Mouse (Mus musculus) hindbrain, embryonic 13.5 days (tissue): ENCODE data around the gene Trim61. TPM values are rescaled to one million over a fixed set of nuclear protein-coding genes. Genes with fewer than 3 reads are reported as not detected.
"Not testable (repeated sequence)": the region's sequence is repeated elsewhere in the genome, so short reads cannot be mapped to it uniquely, and the experiment has no call there.

ENCODE experiments used
- ATAC-seq: fragments of 200-750 bp; cut with Nextera tagmentation; 2 replicates; pipeline ENCODE4 v1.8.0; 2017; ENCODE audit warnings: moderate TSS enrichment; ENCODE audit not compliant: low FRiP score
- H3K27ac ChIP-seq: fragments of 300-500 bp; sonication (generic); 2 replicates; pipeline ENCODE4 v1.5.1; 2015; ENCODE audit warnings: inconsistent platforms, mild to moderate bottlenecking, moderate library complexity
- H3K27me3 ChIP-seq: fragments of 300-500 bp; sonication (generic); 2 replicates; pipeline ENCODE4 v1.6.1; 2015; ENCODE audit warnings: mild to moderate bottlenecking, inconsistent platforms
- H3K36me3 ChIP-seq: fragments of 300-500 bp; sonication (generic); 2 replicates; pipeline ENCODE4 v1.6.1; 2015; ENCODE audit warnings: mild to moderate bottlenecking, inconsistent platforms
- H3K4me1 ChIP-seq: fragments of 300-500 bp; sonication (generic); replicated peaks from 2 replicates; pipeline ENCODE4 v1.6.1; 2015; ENCODE audit warnings: inconsistent platforms
- H3K4me2 ChIP-seq: fragments of 300-500 bp; sonication (generic); 2 replicates; pipeline ENCODE4 v1.6.1; 2015; ENCODE audit warnings: inconsistent platforms, mild to moderate bottlenecking, moderate library complexity
- H3K4me3 ChIP-seq: fragments of 300-500 bp; sonication (generic); 2 replicates; pipeline ENCODE4 v1.5.1; 2015; ENCODE audit warnings: mild to moderate bottlenecking, inconsistent platforms
- H3K9ac ChIP-seq: fragments of 300-500 bp; sonication (generic); 2 replicates; pipeline ENCODE4 v1.6.1; 2015; ENCODE audit warnings: mild to moderate bottlenecking, inconsistent platforms
- H3K9me3 ChIP-seq: fragments of 300-500 bp; sonication (generic); 2 replicates; pipeline ENCODE4 v1.6.1; 2016; ENCODE audit warnings: inconsistent platforms
- WGBS: fragments of 180-500 bp; shearing (Covaris S2); methylation state at CpG from one replicate; pipeline ENCODE4 v1.1.7; 2015; 5-methylcytosine and 5-hydroxymethylcytosine counted together
- polyA plus RNA-seq: library from polyadenylated mRNA; unstranded; fragments of >200 nt; fragmentation: Nextera tagmentation; extraction: Ambion mirVana; gene quantifications from 2 replicates; pipeline ENCODE4 v1.2.1, GENCODE M21; 2015

The Trim61 gene
- polyA plus RNA-seq, 1 experiment from 2014 or later: not detected

- no peak for ATAC-seq
These were observed 15.8 kb upstream of the Trim61 start for GRCm38 (mm10) chr8:65034136-65034535.

GRCm38 (mm10) chr8:65033056-65033455 is 14.7 kb upstream of the Trim61 start:
- Histone ChIP-seq H3K4me2 (no peak overlapping the region), H3K36me3 (no peaks in the 10 kb centered on the region), H3K9me3 (no peaks in the 10 kb centered on the region), H3K27ac (no peak overlapping the region), H3K27me3 (no peaks in the 10 kb centered on the region), H3K4me1 (peaks cover 16% of the 10 kb centered on the region), H3K9ac (no peak overlapping the region), H3K4me3 (no peak overlapping the region)
- 86% methylated on average over 13 of the region's 13 CpGs for WGBS
- no peak for ATAC-seq

More at GRCm38 (mm10) chr8:65034136-65034535, 15.8 kb upstream of the Trim61 start:
- no peaks in the 10 kb centered on the region for H3K27me3 ChIP-seq
- no peak overlapping the region for H3K4me2 ChIP-seq
- H3K27ac ChIP-seq: no peak overlapping the region
- peaks cover 16% of the 10 kb centered on the region for H3K4me1 ChIP-seq
- H3K9ac ChIP-seq: no peak overlapping the region
- 35% methylated on average over 2 of the region's 2 CpGs for WGBS
- H3K4me3 ChIP-seq: no peak overlapping the region
- no peaks in the 10 kb centered on the region for H3K9me3 ChIP-seq
- no peaks in the 10 kb centered on the region for H3K36me3 ChIP-seq

- Histone ChIP-seq H3K27ac (no peak overlapping the region), H3K36me3 (no peaks in the 10 kb centered on the region), H3K9me3 (no peaks in the 10 kb centered on the region), H3K4me1 (peaks cover 12% of the 10 kb centered on the region), H3K4me2 (no peak overlapping the region), H3K9ac (no peak overlapping the region), H3K27me3 (no peaks in the 10 kb centered on the region), H3K4me3 (no peak overlapping the region)
- ATAC-seq: no peak
- 93% methylated on average over 1 of the region's 1 CpGs for WGBS
These were observed 13.8 kb upstream of the Trim61 start for GRCm38 (mm10) chr8:65032107-65032506.

- no peaks in the 10 kb centered on the region for H3K27me3 ChIP-seq
- H3K4me1 ChIP-seq: peaks cover 9% of the 10 kb centered on the region
- no peak overlapping the region for H3K4me2 ChIP-seq
- H3K36me3 ChIP-seq: no peaks in the 10 kb centered on the region
- H3K9ac ChIP-seq: no peak overlapping the region
- H3K9me3 ChIP-seq: no peaks in the 10 kb centered on the region
- no peak overlapping the region for H3K4me3 ChIP-seq
- ATAC-seq: no peak
- WGBS: 85% methylated on average over 4 of the region's 4 CpGs
- no peak overlapping the region for H3K27ac ChIP-seq
These were observed 12.6 kb upstream of the Trim61 start for GRCm38 (mm10) chr8:65030735-65031485.

- no peak overlapping the region for H3K4me2 ChIP-seq
- H3K9me3 ChIP-seq: no peaks in the 10 kb centered on the region
- no peak overlapping the region for H3K27ac ChIP-seq
- no peak overlapping the region for H3K4me3 ChIP-seq
- H3K9ac ChIP-seq: no peak overlapping the region
- no peaks in the 10 kb centered on the region for H3K27me3 ChIP-seq
- 93% methylated on average over 4 of the region's 4 CpGs for WGBS
- ATAC-seq: no peak
- no peaks in the 10 kb centered on the region for H3K36me3 ChIP-seq
- 0 out of 2 replicates have a peak, but pooled peaks cover 4% of the 10 kb centered on the region for H3K4me1 ChIP-seq
These were observed 11.5 kb upstream of the Trim61 start for GRCm38 (mm10) chr8:65029776-65030175.

GRCm38 (mm10) chr8:65028959-65029686 is 10.8 kb upstream of the Trim61 start:
- Histone ChIP-seq H3K4me1 (no peaks in the 10 kb centered on the region), H3K9me3 (no peaks in the 10 kb centered on the region), H3K36me3 (no peaks in the 10 kb centered on the region), H3K4me3 (no peak overlapping the region), H3K27me3 (no peaks in the 10 kb centered on the region), H3K9ac (no peak overlapping the region), H3K4me2 (no peak overlapping the region), H3K27ac (no peak overlapping the region)
- 89% methylated on average over 12 of the region's 12 CpGs for WGBS
- no peak for ATAC-seq

GRCm38 (mm10) chr8:65022485-65022884 is 4.2 kb upstream of the Trim61 start:
- no peak overlapping the region for H3K4me3 ChIP-seq
- H3K4me1 ChIP-seq: no peaks in the 10 kb centered on the region
- H3K27ac ChIP-seq: no peak overlapping the region
- H3K9ac ChIP-seq: no peak overlapping the region
- 47% methylated on average over 8 of the region's 8 CpGs for WGBS
- no peaks in the 10 kb centered on the region for H3K27me3 ChIP-seq
- no peak for ATAC-seq
- no peaks in the 10 kb centered on the region for H3K36me3 ChIP-seq
- no peak overlapping the region for H3K4me2 ChIP-seq
- H3K9me3 ChIP-seq: no peaks in the 10 kb centered on the region

- not testable (repeated sequence) for H3K9me3 ChIP-seq, H3K4me2 ChIP-seq, H3K9ac ChIP-seq, H3K4me3 ChIP-seq, ATAC-seq, H3K27me3 ChIP-seq, H3K27ac ChIP-seq, H3K4me1 ChIP-seq, H3K36me3 ChIP-seq
- WGBS: 83% methylated on average over 6 of the region's 6 CpGs
These were observed 10.7 kb downstream of the Trim61 start for GRCm38 (mm10) chr8:65007616-65008015.

- no peaks in the 10 kb centered on the region for H3K9me3 ChIP-seq
- no peaks in the 10 kb centered on the region for H3K27me3 ChIP-seq
- H3K36me3 ChIP-seq: no peaks in the 10 kb centered on the region
- H3K4me1 ChIP-seq: no peaks in the 10 kb centered on the region
- H3K27ac ChIP-seq: no peak overlapping the region
- no peak overlapping the region for H3K9ac ChIP-seq
- no peak for ATAC-seq
- H3K4me3 ChIP-seq: no peak overlapping the region
- WGBS: 87% methylated on average over 4 of the region's 4 CpGs
- no peak overlapping the region for H3K4me2 ChIP-seq
These were observed 19.4 kb downstream of the Trim61 start for GRCm38 (mm10) chr8:64998806-64999365.

GRCm38 (mm10) chr8:64987731-64988130 is 30.6 kb downstream of the Trim61 start, which contains the start of gene Trim75:
Trim75 (minus strand) TSS chr8:64987831.
- Histone ChIP-seq H3K36me3 (no peaks in the 10 kb centered on the region), H3K4me3 (no peak within 1 kb of the TSS), H3K27ac (no peak within 1 kb of the TSS), H3K9ac (no peak within 1 kb of the TSS), H3K9me3 (no peaks in the 10 kb centered on the region), H3K4me2 (no peak within 1 kb of the TSS), H3K4me1 (no peaks in the 10 kb centered on the region), H3K27me3 (no peaks in the 10 kb centered on the region)
- ATAC-seq: no peak
- 93% methylated on average over 4 of the region's 4 CpGs for WGBS

GRCm38 (mm10) chr8:64983150-64983897 is 35.0 kb downstream of the Trim61 start:
- Histone ChIP-seq H3K27me3 (no peaks in the 10 kb centered on the region), H3K36me3 (no peaks in the 10 kb centered on the region), H3K27ac (no peak overlapping the region), H3K9me3 (no peaks in the 10 kb centered on the region), H3K4me3 (no peak overlapping the region), H3K4me1 (no peaks in the 10 kb centered on the region), H3K9ac (no peak overlapping the region), H3K4me2 (no peak overlapping the region)
- no peak for ATAC-seq
- 72% methylated on average over 20 of the region's 20 CpGs for WGBS
